Mouse (Mus musculus) neural tube, embryonic 13.5 days (tissue): Measurements from ENCODE around the gene Lama4. TPM values are rescaled to one million over a fixed set of nuclear protein-coding genes. Genes with fewer than 3 reads are reported as not detected.

ENCODE experiments used
- ATAC-seq: fragments of 200-750 bp; cut with Nextera tagmentation; 2 replicates; pipeline ENCODE4 v1.8.0; 2017; ENCODE audit warnings: low read depth, mild to moderate bottlenecking, moderate TSS enrichment, moderate library complexity
- H3K27ac ChIP-seq: fragments of 300-500 bp; sonication (generic); replicated peaks from 2 replicates; pipeline ENCODE4 v1.5.1; 2015; ENCODE audit warnings: moderate library complexity, mild to moderate bottlenecking, inconsistent platforms
- H3K27me3 ChIP-seq: fragments of 300-500 bp; sonication (generic); 2 replicates; pipeline ENCODE4 v1.6.1; 2015; ENCODE audit warnings: mild to moderate bottlenecking, inconsistent platforms
- H3K36me3 ChIP-seq: fragments of 300-500 bp; sonication (generic); 2 replicates; pipeline ENCODE4 v1.6.1; 2015; ENCODE audit warnings: mild to moderate bottlenecking, inconsistent platforms
- H3K4me1 ChIP-seq: fragments of 300-500 bp; sonication (generic); replicated peaks from 2 replicates; pipeline ENCODE4 v1.6.1; 2015; ENCODE audit warnings: inconsistent platforms
- H3K4me2 ChIP-seq: fragments of 300-500 bp; sonication (generic); 2 replicates; pipeline ENCODE4 v1.6.1; 2015; ENCODE audit warnings: inconsistent platforms, mild to moderate bottlenecking, moderate library complexity
- H3K4me3 ChIP-seq: fragments of 300-500 bp; sonication (generic); 2 replicates; pipeline ENCODE4 v1.5.1; 2015; ENCODE audit warnings: mild to moderate bottlenecking, inconsistent platforms
- H3K9ac ChIP-seq: fragments of 300-500 bp; sonication (generic); 2 replicates; pipeline ENCODE4 v1.6.1; 2015; ENCODE audit warnings: moderate library complexity, mild to moderate bottlenecking, inconsistent platforms
- H3K9me3 ChIP-seq: fragments of 300-500 bp; sonication (generic); 2 replicates; pipeline ENCODE4 v1.6.1; 2016; ENCODE audit warnings: inconsistent platforms
- WGBS: fragments of 180-500 bp; shearing (Covaris S2); methylation state at CpG from one replicate; pipeline ENCODE4 v1.1.7; 2015; 5-methylcytosine and 5-hydroxymethylcytosine counted together
- polyA plus RNA-seq: library from polyadenylated mRNA; unstranded; fragments of >200 nt; fragmentation: Nextera tagmentation; extraction: Ambion mirVana; gene quantifications from 2 replicates; pipeline ENCODE4 v1.2.1, GENCODE M21; 2015

The Lama4 gene
- 33.3 and 36.7 TPM in 2 replicates for polyA plus RNA-seq

GRCm38 (mm10) chr10:38965075-38965781 lies at the start of gene Lama4:
Gene Lama4 (plus strand): TSS chr10:38965515.
- peak within 1 kb of the TSS; percentile 71 for H3K9ac ChIP-seq
- peak within 1 kb of the TSS; percentile 74 for H3K27ac ChIP-seq
- peak within 1 kb of the TSS; percentile 48 for H3K4me3 ChIP-seq
- no peaks in the 10 kb centered on the region for H3K27me3 ChIP-seq
- peaks cover 13% of the 10 kb centered on the region for H3K4me1 ChIP-seq
- WGBS: 4% methylated on average over 24 of the region's 24 CpGs
- no peaks in the 10 kb centered on the region for H3K9me3 ChIP-seq
- H3K36me3 ChIP-seq: no peaks in the 10 kb centered on the region
- peak; percentile 82 for ATAC-seq
- H3K4me2 ChIP-seq: peak within 1 kb of the TSS; percentile 67

- ATAC-seq: no peak
- no peaks in the 10 kb centered on the region for H3K9me3 ChIP-seq
- no peak overlapping the region for H3K4me2 ChIP-seq
- 80% methylated on average over 4 of the region's 4 CpGs for WGBS
- H3K27me3 ChIP-seq: no peaks in the 10 kb centered on the region
- H3K36me3 ChIP-seq: no peaks in the 10 kb centered on the region
- no peak overlapping the region for H3K9ac ChIP-seq
- H3K27ac ChIP-seq: no peak overlapping the region
- no peak overlapping the region for H3K4me3 ChIP-seq
- H3K4me1 ChIP-seq: no peaks in the 10 kb centered on the region
Observed at GRCm38 (mm10) chr10:38916027-38916617, 49.2 kb upstream of the Lama4 start.

DNA sequence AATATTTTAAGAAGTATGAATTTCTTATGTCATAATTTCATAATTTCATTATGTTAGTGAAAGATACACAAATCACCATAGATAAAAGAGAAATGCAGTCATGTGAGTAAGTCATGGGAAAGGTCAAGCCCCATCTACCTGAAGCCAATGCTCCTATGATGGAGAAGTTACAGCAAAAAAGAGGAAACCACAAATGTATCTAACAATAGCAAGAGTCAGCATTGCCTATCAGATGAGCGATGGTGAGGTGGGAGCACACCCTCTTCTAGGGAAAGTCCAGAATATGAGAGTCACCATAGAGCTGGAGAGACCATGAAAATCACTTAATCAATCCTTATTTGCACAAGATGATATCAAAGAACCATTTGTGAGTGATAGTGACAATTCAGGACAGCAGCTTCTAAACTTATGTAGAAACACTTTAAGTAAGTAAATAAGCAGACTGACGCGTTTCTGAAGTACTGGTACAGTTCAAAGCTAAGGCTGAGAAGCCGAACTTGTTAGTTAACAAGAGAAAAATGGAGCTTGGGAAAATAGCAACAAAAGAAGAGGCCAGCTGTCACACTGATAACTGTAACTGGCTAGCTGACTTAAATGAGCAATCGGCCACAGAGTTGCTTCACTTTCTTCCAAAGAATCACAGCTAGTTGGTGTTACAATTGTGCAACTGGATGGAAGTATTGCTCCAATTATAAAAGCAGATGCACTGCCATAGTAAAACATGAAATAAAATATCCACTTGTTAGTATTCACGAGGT lies 36.2 kb upstream of the Lama4 start:
- Histone ChIP-seq H3K9ac (no peak overlapping the region), H3K27me3 (no peaks in the 10 kb centered on the region), H3K4me2 (no peak overlapping the region), H3K27ac (no peak overlapping the region), H3K36me3 (no peaks in the 10 kb centered on the region), H3K4me1 (no peaks in the 10 kb centered on the region), H3K9me3 (no peaks in the 10 kb centered on the region), H3K4me3 (no peak overlapping the region)
- ATAC-seq: no peak
- 93% methylated on average over 6 of the region's 6 CpGs for WGBS

- Histone ChIP-seq H3K4me3 (no peak overlapping the region), H3K27me3 (no peaks in the 10 kb centered on the region), H3K27ac (no peak overlapping the region), H3K9ac (no peak overlapping the region), H3K4me2 (no peak overlapping the region), H3K36me3 (no peaks in the 10 kb centered on the region), H3K4me1 (no peaks in the 10 kb centered on the region), H3K9me3 (no peaks in the 10 kb centered on the region)
- no peak for ATAC-seq
- WGBS: 72% methylated on average over 2 of the region's 2 CpGs
Observed at GRCm38 (mm10) chr10:38944701-38945100, 20.6 kb upstream of the Lama4 start.

DNA sequence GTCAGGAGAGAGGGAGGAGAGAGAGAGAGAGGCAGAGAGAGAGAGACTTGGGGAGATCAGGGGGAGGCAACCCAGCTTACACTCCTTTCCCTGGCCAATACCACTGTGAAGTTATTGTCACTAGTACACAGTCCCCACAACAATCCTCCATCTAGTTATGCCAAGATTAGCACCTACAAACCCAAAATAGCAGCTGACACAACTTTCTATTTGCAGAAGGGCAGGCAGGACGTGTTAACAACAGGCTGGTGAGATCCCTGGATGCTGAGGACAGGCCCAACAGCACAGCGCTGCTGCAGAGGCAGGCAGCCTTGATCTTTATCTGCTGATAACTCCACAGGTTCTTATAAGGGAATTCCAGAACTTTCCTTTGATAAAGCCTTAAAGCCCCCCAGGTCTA lies 3.4 kb upstream of the Lama4 start:
- Histone ChIP-seq H3K9ac (no peak overlapping the region), H3K4me2 (no peak overlapping the region), H3K36me3 (no peaks in the 10 kb centered on the region), H3K9me3 (no peaks in the 10 kb centered on the region), H3K27me3 (no peaks in the 10 kb centered on the region), H3K4me3 (no peak overlapping the region), H3K4me1 (peaks cover 13% of the 10 kb centered on the region), H3K27ac (no peak overlapping the region)
- ATAC-seq: no peak
- 70% methylated on average over 2 of the region's 2 CpGs for WGBS

GRCm38 (mm10) chr10:38964719-38965074 lies 618 bp upstream of the Lama4 start:
- 0 out of 2 replicates have a peak overlapping the region, but pooled peaks have one; percentile 46 for H3K27ac ChIP-seq
- H3K4me3 ChIP-seq: no peak overlapping the region

DNA sequence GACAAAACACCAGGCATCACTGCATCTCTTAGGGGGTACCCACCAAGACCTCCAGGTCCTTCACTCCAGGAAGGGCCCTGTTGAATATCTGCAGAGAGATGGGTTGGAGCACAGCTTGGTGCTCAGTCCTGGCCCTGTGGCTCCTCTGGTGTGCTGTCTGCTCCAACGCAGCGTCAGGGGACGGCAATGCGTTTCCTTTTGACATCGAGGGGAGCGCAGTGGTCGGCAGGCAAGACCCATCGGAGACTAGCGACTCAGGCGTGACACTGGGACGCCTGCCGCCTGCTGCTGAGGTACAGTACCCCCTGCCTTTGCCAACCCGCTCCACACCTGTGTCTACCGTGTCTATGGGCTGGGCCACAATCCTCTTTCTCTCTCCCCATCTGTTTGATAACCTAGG lies 542 bp downstream of the Lama4 start:
- H3K4me3 ChIP-seq: peak overlapping the region; percentile 48
- 3% methylated on average over 14 of the region's 14 CpGs for WGBS
- peaks cover 13% of the 10 kb centered on the region for H3K4me1 ChIP-seq
- H3K9me3 ChIP-seq: no peaks in the 10 kb centered on the region
- H3K36me3 ChIP-seq: no peaks in the 10 kb centered on the region
- peak overlapping the region; percentile 71 for H3K9ac ChIP-seq
- no peaks in the 10 kb centered on the region for H3K27me3 ChIP-seq
- peak overlapping the region; percentile 67 for H3K4me2 ChIP-seq
- ATAC-seq: peak; percentile 30; the same call in 1 of the 2 replicates
- H3K27ac ChIP-seq: peak overlapping the region; percentile 74

More at GRCm38 (mm10) chr10:38964719-38965074, 618 bp upstream of the Lama4 start:
- no peaks in the 10 kb centered on the region for H3K9me3 ChIP-seq
- H3K4me2 ChIP-seq: peak overlapping the region; percentile 67; the same call in 1 of the 2 replicates
- WGBS: 68% methylated on average over 4 of the region's 4 CpGs
- H3K27me3 ChIP-seq: no peaks in the 10 kb centered on the region
- H3K4me1 ChIP-seq: peaks cover 13% of the 10 kb centered on the region
- H3K9ac ChIP-seq: no peak overlapping the region
- H3K36me3 ChIP-seq: no peaks in the 10 kb centered on the region
- ATAC-seq: peak; percentile 40

DNA sequence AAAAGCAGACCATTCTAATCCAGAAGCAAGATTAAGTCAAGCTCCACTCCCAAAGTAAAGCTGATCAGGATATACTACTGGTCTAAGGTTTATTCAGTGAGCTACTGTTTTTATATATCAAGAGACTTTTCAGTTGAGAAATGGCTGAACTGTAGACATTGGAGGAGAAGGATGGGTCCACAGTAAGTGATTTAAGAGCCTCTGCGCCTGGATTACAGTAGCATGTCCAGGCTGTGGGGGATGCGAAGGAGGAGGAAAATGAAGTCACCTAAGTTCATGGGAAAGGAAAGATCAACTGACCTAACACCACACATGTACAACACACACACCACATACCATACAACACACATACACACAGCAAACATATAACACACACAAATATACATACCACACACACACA lies 1.3 kb downstream of the Lama4 start:
- peak overlapping the region; percentile 71 for H3K9ac ChIP-seq
- H3K27me3 ChIP-seq: no peaks in the 10 kb centered on the region
- no peak for ATAC-seq
- peak overlapping the region; percentile 67 for H3K4me2 ChIP-seq
- no peaks in the 10 kb centered on the region for H3K36me3 ChIP-seq
- peak overlapping the region; percentile 74; the same call in 1 of the 2 replicates for H3K27ac ChIP-seq
- no peaks in the 10 kb centered on the region for H3K9me3 ChIP-seq
- H3K4me1 ChIP-seq: peaks cover 13% of the 10 kb centered on the region
- peak overlapping the region; percentile 48 for H3K4me3 ChIP-seq
- WGBS: 88% methylated on average over 2 of the region's 2 CpGs

DNA sequence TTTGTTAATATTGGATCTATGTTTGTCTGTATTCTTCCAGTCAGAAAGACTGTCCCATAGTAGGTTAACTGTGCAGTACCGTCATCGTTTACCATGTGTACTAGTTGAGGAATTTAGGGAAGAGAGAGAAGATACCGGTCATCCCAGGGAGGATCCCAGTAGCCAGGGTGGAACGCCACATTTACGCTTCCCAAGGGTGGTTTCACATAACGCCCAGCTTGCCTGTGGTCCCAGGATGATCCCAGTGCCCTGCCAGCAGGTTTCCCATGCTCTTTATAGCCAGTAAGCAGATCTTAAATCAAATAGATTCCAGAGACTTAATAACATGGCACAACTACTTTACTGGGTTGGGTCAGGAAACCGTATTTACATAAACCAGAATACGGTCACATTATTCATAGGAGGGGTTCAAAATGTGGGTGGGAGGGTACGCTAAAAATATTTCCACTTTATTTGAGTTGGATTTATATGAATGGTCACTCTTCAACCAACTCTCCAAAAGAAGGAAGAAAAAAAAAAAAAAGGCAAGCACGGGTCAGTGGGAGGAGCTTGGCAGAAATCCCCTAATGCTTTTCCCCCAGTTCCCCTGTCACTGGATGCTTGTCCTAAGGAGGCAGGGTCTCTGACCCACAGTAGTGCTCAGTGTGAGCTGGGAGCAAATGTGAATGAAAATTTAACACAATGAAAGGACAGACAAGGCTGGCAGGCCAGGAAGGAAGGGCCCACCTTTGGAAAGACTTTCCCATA lies 3.2 kb downstream of the Lama4 start:
- Histone ChIP-seq H3K9ac (no peak overlapping the region), H3K4me2 (peak overlapping the region; percentile 67), H3K27ac (no peak overlapping the region), H3K9me3 (no peaks in the 10 kb centered on the region), H3K27me3 (no peaks in the 10 kb centered on the region), H3K4me1 (peaks cover 13% of the 10 kb centered on the region), H3K4me3 (peak overlapping the region; percentile 30), H3K36me3 (no peaks in the 10 kb centered on the region)
- WGBS: 73% methylated on average over 10 of the region's 10 CpGs
- ATAC-seq: no peak

- Histone ChIP-seq H3K27ac (no peak overlapping the region), H3K9me3 (no peaks in the 10 kb centered on the region), H3K36me3 (no peaks in the 10 kb centered on the region), H3K4me2 (peak overlapping the region; percentile 67), H3K4me3 (0 out of 2 replicates have a peak overlapping the region, but pooled peaks have one; percentile 30), H3K9ac (no peak overlapping the region), H3K4me1 (peaks cover 13% of the 10 kb centered on the region), H3K27me3 (no peaks in the 10 kb centered on the region)
- ATAC-seq: no peak
- WGBS: 80% methylated on average over 2 of the region's 2 CpGs
Observed at GRCm38 (mm10) chr10:38969543-38969942, 4.2 kb downstream of the Lama4 start.

GRCm38 (mm10) chr10:38969975-38970374 lies 4.7 kb downstream of the Lama4 start:
- Histone ChIP-seq H3K4me1 (peaks cover 12% of the 10 kb centered on the region), H3K36me3 (no peaks in the 10 kb centered on the region), H3K27ac (no peak overlapping the region), H3K9ac (no peak overlapping the region), H3K9me3 (no peaks in the 10 kb centered on the region), H3K27me3 (no peaks in the 10 kb centered on the region), H3K4me3 (no peak overlapping the region), H3K4me2 (peak overlapping the region; percentile 67; the same call in 1 of the 2 replicates)
- 87% methylated on average over 6 of the region's 6 CpGs for WGBS
- no peak for ATAC-seq
